Comparison of ENCODE assay signal across 8 mouse cellular contexts in the genomic region with DNA sequence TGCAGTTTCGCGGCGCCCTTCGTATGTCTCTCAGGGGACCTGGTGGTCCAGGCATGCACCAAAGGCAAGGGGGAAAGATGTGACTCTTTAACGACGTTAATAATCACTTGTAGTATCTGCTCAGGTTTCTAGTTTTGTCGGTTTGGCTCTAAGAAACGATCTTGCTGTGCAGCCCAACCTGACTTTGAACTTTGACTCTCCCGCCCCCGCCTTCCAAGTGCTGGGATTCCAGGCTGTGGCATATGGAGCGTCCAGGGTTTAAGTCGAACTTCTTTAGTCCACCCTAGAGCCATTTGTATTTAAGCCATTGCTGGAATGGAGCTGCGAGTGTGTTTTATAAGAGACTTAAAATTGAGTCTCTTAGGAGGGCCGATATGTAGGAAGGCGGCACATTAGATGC. TPM values are rescaled to one million over a fixed set of nuclear protein-coding genes. Genes with fewer than 3 reads are reported as not detected.
DNase-seq lines count a peak whose midpoint lies in the region; ATAC-seq and TF ChIP-seq lines count a peak whose summit lies in the region.

No protein-coding gene starts in this region.

- no peak for TF ChIP-seq POLR2A in embryonic fibroblast, embryonic 13.5 days (IDR thresholded peaks at IDR 0.05; ENCODE audit: low read depth, low read length)

- 17% methylated on average over 15 of the region's 15 CpGs for WGBS in midbrain, embryonic 15.5 days

- 0 out of 2 replicates have a peak, but pooled peaks cover 4% of the 10 kb centered on the region for H3K4me1 ChIP-seq in embryonic fibroblast, embryonic 13.5 days (ENCODE audit: control insufficient read depth, insufficient read depth, low read length)
- peaks cover 17% of the 10 kb centered on the region for H3K4me1 ChIP-seq in midbrain, embryonic 15.5 days

- peak overlapping the region; percentile 75; the same call in 1 of the 2 replicates for H3K27ac ChIP-seq in embryonic fibroblast, embryonic 13.5 days (ENCODE audit: insufficient read depth, low read length)
- H3K27ac ChIP-seq in midbrain, embryonic 15.5 days = peak overlapping the region; percentile 100

- H3K27me3 ChIP-seq in midbrain, embryonic 15.5 days (replicated peaks) = no peaks in the 10 kb centered on the region

- H3K4me2 ChIP-seq in midbrain, embryonic 15.5 days = peak overlapping the region; percentile 70

- H3K9me3 ChIP-seq in midbrain, embryonic 15.5 days = 0 out of 2 replicates have a peak, but pooled peaks cover 5% of the 10 kb centered on the region

- H3K9ac ChIP-seq in midbrain, embryonic 15.5 days = peak overlapping the region; percentile 89

- TF ChIP-seq CTCF in embryonic fibroblast, embryonic 13.5 days (IDR thresholded peaks at IDR 0.05; ENCODE audit: borderline replicate concordance, insufficient read depth, low read length) = no peak

- peak; percentile 2; the same call in 1 of the 2 replicates for ATAC-seq in midbrain, embryonic 15.5 days (replicated peaks)
- ATAC-seq in erythroid progenitor cell, adult 5-6 weeks (replicated peaks; ENCODE audit: low FRiP score, poor library complexity, severe bottlenecking) = no peak

- intact Hi-C loops in left cerebral cortex, postnatal 14 days (cut with DNase I) = no loop called here
- intact Hi-C loops in left cerebral cortex, postnatal 4 days (cut with DNase I) = no loop called here

- no peaks in the 10 kb centered on the region for H3K36me3 ChIP-seq in midbrain, embryonic 15.5 days (replicated peaks)

- peak; percentile 17 to 38 for DNase-seq in left cerebral cortex, postnatal 14 days (ENCODE audit: low spot score in 2 of 2)
- DNase-seq in left cerebral cortex, postnatal 4 days = no peak
- peak; percentile 65 for DNase-seq in kidney, postnatal 10 days
- DNase-seq in adipocyte (ENCODE audit: low spot score) = no peak
- DNase-seq in ovary, postnatal 36 days (ENCODE audit: low spot score) = no peak

- H3K4me3 ChIP-seq in embryonic fibroblast, embryonic 13.5 days (ENCODE audit: insufficient read depth, low read length) = peak overlapping the region; percentile 57
- H3K4me3 ChIP-seq in midbrain, embryonic 15.5 days = peak overlapping the region; percentile 98

RNA-seq across cellular contexts. Expression of a gene that starts 0.4 kb away (rescaled TPM):
- total RNA-seq in left cerebral cortex, postnatal 14 days (2021) = 10 to 100 TPM; 20.0 to 21.6 TPM
- 10 to 100 TPM; 22.4 to 23.8 TPM for total RNA-seq in left cerebral cortex, postnatal 4 days (2021)
- polyA plus RNA-seq in embryonic fibroblast, embryonic 13.5 days (2011; ENCODE audit: insufficient read length, low read depth, missing spikeins) = 23.3 and 26.9 TPM in 2 replicates
- 15.8 and 17.1 TPM in 2 replicates for polyA plus RNA-seq in midbrain, embryonic 15.5 days (2015; fragmentation: Nextera tagmentation; extraction: Ambion mirVana)
- 0.42 and 5.0 TPM in 2 replicates for total RNA-seq in erythroid progenitor cell, adult 5-6 weeks (2015; ENCODE audit: low replicate concordance)
- total RNA-seq in erythroid progenitor cell, adult 5-6 weeks (2017; ENCODE audit: low replicate concordance) = 1.3 and 1.8 TPM in 2 replicates

RNA-seq across cellular contexts. Expression of a gene that starts 1.2 kb away (rescaled TPM):
- 10 to 100 TPM; 48.1 to 51.7 TPM for total RNA-seq in left cerebral cortex, postnatal 14 days (2021)
- total RNA-seq in left cerebral cortex, postnatal 4 days (2021) = 10 to 100 TPM; 59.4 TPM
- 41.1 and 46.9 TPM in 2 replicates for polyA plus RNA-seq in embryonic fibroblast, embryonic 13.5 days (2011; ENCODE audit: insufficient read length, low read depth, missing spikeins)
- polyA plus RNA-seq in midbrain, embryonic 15.5 days (2015; fragmentation: Nextera tagmentation; extraction: Ambion mirVana) = 26.9 and 28.9 TPM in 2 replicates
- total RNA-seq in erythroid progenitor cell, adult 5-6 weeks (2015; ENCODE audit: low replicate concordance) = 13.3 and 15.5 TPM in 2 replicates
- 5.1 and 9.2 TPM in 2 replicates for total RNA-seq in erythroid progenitor cell, adult 5-6 weeks (2017; ENCODE audit: low replicate concordance)

RNA-seq across cellular contexts. Expression of a gene that starts 45.8 kb away (rescaled TPM):
- total RNA-seq in left cerebral cortex, postnatal 14 days (2021) = 10 to 100 TPM in 1 of 2 experiments, 1 to 10 TPM in 1; 9.9 to 11.4 TPM
- total RNA-seq in left cerebral cortex, postnatal 4 days (2021) = 1 to 10 TPM; 4.7 to 5.5 TPM
- polyA plus RNA-seq in embryonic fibroblast, embryonic 13.5 days (2011; ENCODE audit: insufficient read length, low read depth, missing spikeins) = not detected in 2 replicates
- 6.2 and 6.8 TPM in 2 replicates for polyA plus RNA-seq in midbrain, embryonic 15.5 days (2015; fragmentation: Nextera tagmentation; extraction: Ambion mirVana)
- not detected in 2 replicates for total RNA-seq in erythroid progenitor cell, adult 5-6 weeks (2015; ENCODE audit: low replicate concordance)
- total RNA-seq in erythroid progenitor cell, adult 5-6 weeks (2017; ENCODE audit: low replicate concordance) = not detected in 2 replicates

RNA-seq across cellular contexts. Expression of a gene that starts 51.4 kb away (rescaled TPM):
- 1 to 10 TPM; 3.4 to 3.6 TPM for total RNA-seq in left cerebral cortex, postnatal 14 days (2021)
- 1 to 10 TPM; 2.7 to 2.8 TPM for total RNA-seq in left cerebral cortex, postnatal 4 days (2021)
- 1.2 and 1.5 TPM in 2 replicates for polyA plus RNA-seq in embryonic fibroblast, embryonic 13.5 days (2011; ENCODE audit: insufficient read length, low read depth, missing spikeins)
- 1.7 and 2.8 TPM in 2 replicates for polyA plus RNA-seq in midbrain, embryonic 15.5 days (2015; fragmentation: Nextera tagmentation; extraction: Ambion mirVana)
- total RNA-seq in erythroid progenitor cell, adult 5-6 weeks (2015; ENCODE audit: low replicate concordance) = not detected in 2 replicates
- 3.6 TPM in 1 of 2 replicates, not detected in the other for total RNA-seq in erythroid progenitor cell, adult 5-6 weeks (2017; ENCODE audit: low replicate concordance)

RNA-seq across cellular contexts. Expression of a gene that starts 52.1 kb away (rescaled TPM):
- 10 to 100 TPM; 28.0 to 28.5 TPM for total RNA-seq in left cerebral cortex, postnatal 14 days (2021)
- total RNA-seq in left cerebral cortex, postnatal 4 days (2021) = 10 to 100 TPM; 21.1 to 22.6 TPM
- polyA plus RNA-seq in embryonic fibroblast, embryonic 13.5 days (2011; ENCODE audit: insufficient read length, low read depth, missing spikeins) = 12.0 and 12.6 TPM in 2 replicates
- polyA plus RNA-seq in midbrain, embryonic 15.5 days (2015; fragmentation: Nextera tagmentation; extraction: Ambion mirVana) = 4.8 and 5.4 TPM in 2 replicates
- total RNA-seq in erythroid progenitor cell, adult 5-6 weeks (2015; ENCODE audit: low replicate concordance) = 0.72 and 2.9 TPM in 2 replicates
- total RNA-seq in erythroid progenitor cell, adult 5-6 weeks (2017; ENCODE audit: low replicate concordance) = 1.5 and 2.0 TPM in 2 replicates

Comparison
In these comparisons a context has a peak if more than half of its experiments do, and no peak if none do; other contexts are left out.
1. DNase-seq: peak in left cerebral cortex, postnatal 14 days (2 of 2) and kidney, postnatal 10 days (single experiment); none in left cerebral cortex, postnatal 4 days (single experiment), adipocyte (single experiment) and ovary, postnatal 36 days (single experiment).
2. RNA of a gene that starts 45.8 kb away (total RNA-seq): 9.9 to 11.4 TPM in left cerebral cortex, postnatal 14 days and 4.7 to 5.5 TPM in left cerebral cortex, postnatal 4 days; not detected in erythroid progenitor cell, adult 5-6 weeks; every median in the first group is over 4 times any median in the second.